ENCODE assay signal across 25 mouse cellular contexts in the genomic region with DNA sequence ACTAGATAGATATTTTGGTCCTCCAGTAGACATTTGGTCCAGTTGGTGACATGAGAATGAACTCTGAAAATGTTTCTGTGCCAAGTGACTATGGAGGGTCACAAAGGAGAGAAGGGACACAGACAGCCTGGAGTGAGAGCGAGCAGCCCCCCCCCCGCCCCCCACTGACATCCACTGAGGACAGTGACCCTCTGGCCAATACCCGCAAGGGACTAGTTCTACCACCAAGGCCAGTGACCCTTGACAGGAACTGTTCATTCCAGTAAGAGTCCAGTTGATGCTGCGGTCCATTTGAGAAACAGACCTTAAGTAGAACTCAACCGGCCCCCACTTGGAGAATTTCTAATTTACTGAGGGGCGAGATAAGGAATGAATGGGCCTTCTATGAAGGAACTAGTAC. TPM values are rescaled to one million over a fixed set of nuclear protein-coding genes. Genes with fewer than 3 reads are reported as not detected.
DNase-seq lines count a peak whose midpoint lies in the region; ATAC-seq and TF ChIP-seq lines count a peak whose summit lies in the region.
"Had no signal": no experiment of that assay in that cellular context is flagged by ENCODE, and none has a peak within 500 bp of the region (broad histone marks: within the 10 kb centered on the region; RNA-seq: fewer than 3 reads in every experiment).

No protein-coding gene starts in this region.

- no peak for TF ChIP-seq CTCF in kidney, adult 2 months (conservative IDR thresholded peaks at IDR 0.05; ENCODE audit: insufficient read depth, insufficient read length, low read depth, low read length)
- no peak for TF ChIP-seq CTCF in liver, adult 2 months (IDR thresholded peaks at IDR 0.05; ENCODE audit: low read depth, low read length)

- no peak overlapping the region for H3K4me3 ChIP-seq in kidney, adult 2 months (ENCODE audit: insufficient read depth, low read depth, low read length)
- no peak overlapping the region for H3K4me3 ChIP-seq in kidney, embryonic 14.5 days (ENCODE audit: low read length)
- H3K4me3 ChIP-seq in kidney, embryonic 16.5 days (ENCODE audit: low read length) = no peak overlapping the region
- H3K4me3 ChIP-seq in liver, adult 2 months (ENCODE audit: insufficient read depth, low read depth, low read length) = no peak overlapping the region
- H3K4me3 ChIP-seq: embryonic facial prominence, embryonic 13.5 days; embryonic facial prominence, embryonic 15.5 days; erythroblast, embryonic 14.5 days; forebrain, embryonic 10.5 days; forebrain, embryonic 12.5 days had no signal

- H3K4me2 ChIP-seq in kidney, embryonic 14.5 days (replicated peaks; ENCODE audit: low read depth, low read length) = no peak overlapping the region
- no peak overlapping the region for H3K4me2 ChIP-seq in kidney, embryonic 16.5 days (replicated peaks; ENCODE audit: low read depth, low read length)
- H3K4me2 ChIP-seq: embryonic facial prominence, embryonic 13.5 days; embryonic facial prominence, embryonic 15.5 days; forebrain, embryonic 12.5 days had no signal

- no peaks in the 10 kb centered on the region for H3K36me3 ChIP-seq in kidney, adult 2 months (ENCODE audit: control insufficient read depth, insufficient read depth, low read length)
- H3K36me3 ChIP-seq in kidney, embryonic 14.5 days (ENCODE audit: control insufficient read depth, insufficient read depth, low read length) = no peaks in the 10 kb centered on the region
- H3K36me3 ChIP-seq in kidney, embryonic 16.5 days (ENCODE audit: insufficient read depth, low read length) = no peaks in the 10 kb centered on the region
- H3K36me3 ChIP-seq in liver, adult 2 months (ENCODE audit: control insufficient read depth, insufficient read depth, low read length) = no peaks in the 10 kb centered on the region
- H3K36me3 ChIP-seq: embryonic facial prominence, embryonic 13.5 days; embryonic facial prominence, embryonic 15.5 days; forebrain, embryonic 10.5 days; forebrain, embryonic 12.5 days had no signal

- 62% methylated on average over 6 of the region's 6 CpGs for WGBS in kidney, adult 2 months
- 68% methylated on average over 6 of the region's 6 CpGs for WGBS in kidney, embryonic 14.5 days
- WGBS in kidney, embryonic 16.5 days = 61% methylated on average over 6 of the region's 6 CpGs
- WGBS in liver, adult 2 months = 84% methylated on average over 6 of the region's 6 CpGs

- no peak overlapping the region for H3K9ac ChIP-seq in kidney, embryonic 14.5 days (ENCODE audit: low read depth, low read length)
- H3K9ac ChIP-seq in kidney, embryonic 16.5 days (replicated peaks; ENCODE audit: low read length) = no peak overlapping the region
- no peak overlapping the region for H3K9ac ChIP-seq in liver, adult 2 months (ENCODE audit: low read depth, low read length)
- H3K9ac ChIP-seq: embryonic facial prominence, embryonic 13.5 days; embryonic facial prominence, embryonic 15.5 days; forebrain, embryonic 12.5 days had no signal

- peak; percentile 56 for DNase-seq in kidney, adult 2 months
- peak; percentile 55 for DNase-seq in kidney, postnatal 10 days
- peak; percentile 24 to 47 for DNase-seq in kidney, postnatal 25 days
- DNase-seq in kidney, adult 18-20 months = no peak
- peak; percentile 47 for DNase-seq in liver, adult 2 months (ENCODE audit: extremely low read depth, low read depth, low spot score)
- DNase-seq in liver = no peak
- DNase-seq: adrenal gland, adult 2 months; adrenal gland, postnatal 10 days; adrenal gland, postnatal 25 days; cerebellum, adult 11 months; cerebellum, adult 18-20 months; cerebellum, adult 8-10 months; cerebellum, adult 9-11 months; cerebellum, postnatal 14 days; cerebellum, postnatal 36 days; embryo, embryonic 11 days had no signal

- H3K27ac ChIP-seq in kidney, adult 2 months (ENCODE audit: insufficient read depth, low read depth, low read length) = no peak overlapping the region
- no peak overlapping the region for H3K27ac ChIP-seq in kidney, embryonic 14.5 days (ENCODE audit: low read depth, low read length)
- no peak overlapping the region for H3K27ac ChIP-seq in kidney, embryonic 16.5 days (ENCODE audit: low read length)
- no peak overlapping the region for H3K27ac ChIP-seq in liver, adult 2 months (replicated peaks; ENCODE audit: insufficient read depth, low read depth, low read length)
- H3K27ac ChIP-seq: embryonic facial prominence, embryonic 13.5 days; embryonic facial prominence, embryonic 15.5 days; forebrain, embryonic 10.5 days; forebrain, embryonic 12.5 days had no signal

- no peaks in the 10 kb centered on the region for H3K27me3 ChIP-seq in kidney, adult 2 months (replicated peaks; ENCODE audit: control insufficient read depth, insufficient read depth, low read length)
- no peaks in the 10 kb centered on the region for H3K27me3 ChIP-seq in kidney, embryonic 14.5 days (ENCODE audit: control insufficient read depth, insufficient read depth, low read length)
- no peaks in the 10 kb centered on the region for H3K27me3 ChIP-seq in kidney, embryonic 16.5 days (ENCODE audit: insufficient read depth, low read length)
- H3K27me3 ChIP-seq in liver, adult 2 months (ENCODE audit: control insufficient read depth, insufficient read depth, low read length) = no peaks in the 10 kb centered on the region
- H3K27me3 ChIP-seq: embryonic facial prominence, embryonic 13.5 days; embryonic facial prominence, embryonic 15.5 days; forebrain, embryonic 12.5 days had no signal

- peaks cover 7% of the 10 kb centered on the region; the same call in 1 of the 2 replicates for H3K4me1 ChIP-seq in kidney, adult 2 months (ENCODE audit: control insufficient read depth, insufficient read depth, low read length)
- peaks cover 16% of the 10 kb centered on the region; the same call in 1 of the 2 replicates for H3K4me1 ChIP-seq in kidney, embryonic 14.5 days (ENCODE audit: control insufficient read depth, insufficient read depth, low read length)
- H3K4me1 ChIP-seq in kidney, embryonic 16.5 days (ENCODE audit: insufficient read depth, low read length) = peaks cover 25% of the 10 kb centered on the region
- H3K4me1 ChIP-seq in liver, adult 2 months (ENCODE audit: control insufficient read depth, insufficient read depth, low read length) = peaks cover 12% of the 10 kb centered on the region

- TF ChIP-seq POLR2A in kidney, adult 2 months (IDR thresholded peaks at IDR 0.05; ENCODE audit: low read depth, low read length) = no peak
- TF ChIP-seq POLR2A in liver, adult 2 months (IDR thresholded peaks at IDR 0.05; ENCODE audit: extremely low read depth, insufficient read depth, low read length) = no peak

- no peaks in the 10 kb centered on the region for H3K9me3 ChIP-seq in kidney, embryonic 14.5 days (ENCODE audit: control insufficient read depth, low read length)
- H3K9me3 ChIP-seq in kidney, embryonic 16.5 days (ENCODE audit: low read length) = peaks cover 6% of the 10 kb centered on the region; the same call in 1 of the 2 replicates
- H3K9me3 ChIP-seq: embryonic facial prominence, embryonic 13.5 days; embryonic facial prominence, embryonic 15.5 days; forebrain, embryonic 10.5 days; forebrain, embryonic 12.5 days had no signal

- ATAC-seq in kidney, embryonic 14.5 days (ENCODE audit: low FRiP score, low TSS enrichment) = no peak
- no peak for ATAC-seq in kidney, embryonic 16.5 days (ENCODE audit: low FRiP score, low TSS enrichment)
- ATAC-seq: forebrain, embryonic 14.5 days had no signal

- H3K79me2 ChIP-seq in liver, adult 2 months (ENCODE audit: control insufficient read depth, insufficient read depth, low read length) = no peaks in the 10 kb centered on the region

RNA-seq across cellular contexts. Expression of a gene that starts 36.4 kb away (rescaled TPM):
- 18.8 and 20.8 TPM in 2 replicates for polyA plus RNA-seq in kidney, adult 2 months (2012; rRNA removed)
- 76.2 and 105 TPM in 2 replicates for polyA plus RNA-seq in kidney, embryonic 14.5 days (2014; fragmentation: Nextera tagmentation; extraction: Ambion mirVana)
- polyA plus RNA-seq in kidney, embryonic 16.5 days (2015; fragmentation: Nextera tagmentation; extraction: Ambion mirVana) = 133 and 135 TPM in 2 replicates
- 34.3 and 39.3 TPM in 2 replicates for total RNA-seq in liver, adult 2 months (2014; rRNA removed)
- 23.3 and 27.2 TPM in 2 replicates for polyA plus RNA-seq in liver, adult 2 months (2012; rRNA removed)
- total RNA-seq: MEL had no signal

RNA-seq across cellular contexts. Expression of a gene that starts 57.1 kb away (rescaled TPM):
- polyA plus RNA-seq in kidney, adult 2 months (2012; rRNA removed) = 21.1 and 31.4 TPM in 2 replicates
- polyA plus RNA-seq in kidney, embryonic 14.5 days (2014; fragmentation: Nextera tagmentation; extraction: Ambion mirVana) = 32.9 and 62.2 TPM in 2 replicates
- 35.6 and 37.0 TPM in 2 replicates for polyA plus RNA-seq in kidney, embryonic 16.5 days (2015; fragmentation: Nextera tagmentation; extraction: Ambion mirVana)
- 13.1 and 15.2 TPM in 2 replicates for total RNA-seq in liver, adult 2 months (2014; rRNA removed)
- 8.9 and 10.0 TPM in 2 replicates for polyA plus RNA-seq in liver, adult 2 months (2012; rRNA removed)

Comparison
In these comparisons a context has a peak if more than half of its experiments do, and no peak if none do; other contexts are left out.
1. DNase-seq: peak in kidney, adult 2 months (single experiment), kidney, postnatal 10 days (single experiment), kidney, postnatal 25 days (2 of 2) and liver, adult 2 months (single experiment); none in kidney, adult 18-20 months (single experiment) and liver (single experiment).